In the genomic region with DNA sequence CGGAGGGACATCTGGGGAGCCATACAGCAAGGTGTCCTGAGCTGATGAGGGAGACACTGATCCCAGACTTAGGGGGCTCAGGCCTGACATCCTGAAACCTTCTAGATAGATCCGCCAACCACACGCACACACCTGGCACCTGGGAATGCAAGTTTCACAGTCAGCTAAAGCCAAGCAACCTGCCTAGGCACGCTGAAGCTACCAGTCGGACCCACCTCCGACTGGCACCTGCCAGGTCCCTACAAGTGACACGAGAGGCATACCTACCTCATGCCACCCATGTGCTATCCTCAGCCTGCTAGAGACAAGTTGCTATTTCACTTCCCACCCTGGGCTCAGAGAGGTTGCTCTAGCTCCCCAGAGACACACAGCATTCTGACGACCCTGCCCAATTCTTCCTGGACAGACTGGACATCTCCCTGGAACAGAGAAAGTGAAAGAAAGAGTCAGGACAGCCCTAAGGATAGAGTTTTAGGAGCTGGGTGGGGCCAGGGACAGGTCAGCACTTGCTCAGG, we compare ENCODE assay signal across 8 mouse cellular contexts. TPM values are rescaled to one million over a fixed set of nuclear protein-coding genes. Genes with fewer than 3 reads are reported as not detected.
DNase-seq lines count a peak whose midpoint lies in the region; ATAC-seq and TF ChIP-seq lines count a peak whose summit lies in the region.

No protein-coding gene starts in this region.

- peak overlapping the region; percentile 79 for H3K4me2 ChIP-seq in kidney, embryonic 15.5 days
- peak overlapping the region; percentile 75 for H3K4me2 ChIP-seq in hindbrain, embryonic 15.5 days
- peak overlapping the region; percentile 65 for H3K4me2 ChIP-seq in midbrain, embryonic 16.5 days (ENCODE audit: low read length)

- ATAC-seq in kidney, embryonic 15.5 days (replicated peaks; ENCODE audit: low FRiP score), result no peak
- ATAC-seq in hindbrain, embryonic 15.5 days (ENCODE audit: low FRiP score, low read depth), result no peak
- no peak for ATAC-seq in midbrain, embryonic 16.5 days

- TF ChIP-seq CTCF in cortical plate, adult 2 months (IDR thresholded peaks at IDR 0.05; ENCODE audit: extremely low read depth, insufficient read depth, low read length), result no peak

- 29% methylated on average over 8 of the region's 8 CpGs for WGBS in kidney, embryonic 15.5 days
- WGBS in hindbrain, embryonic 15.5 days, result 33% methylated on average over 8 of the region's 8 CpGs
- WGBS in midbrain, embryonic 16.5 days, result 28% methylated on average over 8 of the region's 8 CpGs

- no peak for DNase-seq in kidney, postnatal 10 days
- DNase-seq in urinary bladder, adult 18-20 months (ENCODE audit: low spot score in 2 of 2), result no peak
- DNase-seq in frontal cortex, adult 2 months (ENCODE audit: extremely low spot score in 1 of 2, low spot score in 1 of 2), result no peak
- no peak for DNase-seq in MN1 (ENCODE audit: low spot score)

- H3K27ac ChIP-seq in kidney, embryonic 15.5 days, result peak overlapping the region; percentile 99
- no peak overlapping the region for H3K27ac ChIP-seq in cortical plate, adult 2 months (ENCODE audit: insufficient read depth, low read length)
- no peak overlapping the region for H3K27ac ChIP-seq in hindbrain, embryonic 15.5 days (replicated peaks)
- H3K27ac ChIP-seq in midbrain, embryonic 16.5 days (ENCODE audit: low read length), result no peak overlapping the region

- H3K4me1 ChIP-seq in kidney, embryonic 15.5 days, result peaks cover 57% of the 10 kb centered on the region
- peaks cover 3% of the 10 kb centered on the region; the same call in 1 of the 2 replicates for H3K4me1 ChIP-seq in cortical plate, adult 2 months (ENCODE audit: control insufficient read depth, insufficient read depth, low read length)
- H3K4me1 ChIP-seq in hindbrain, embryonic 15.5 days (replicated peaks), result peaks cover 30% of the 10 kb centered on the region
- peaks cover 18% of the 10 kb centered on the region for H3K4me1 ChIP-seq in midbrain, embryonic 16.5 days (ENCODE audit: control insufficient read depth, insufficient read depth, low read length)

- H3K9me3 ChIP-seq in kidney, embryonic 15.5 days (replicated peaks), result peaks cover 7% of the 10 kb centered on the region; the same call in 1 of the 2 replicates
- H3K9me3 ChIP-seq in hindbrain, embryonic 15.5 days, result no peaks in the 10 kb centered on the region
- 0 out of 2 replicates have a peak, but pooled peaks cover 2% of the 10 kb centered on the region for H3K9me3 ChIP-seq in midbrain, embryonic 16.5 days (replicated peaks; ENCODE audit: control insufficient read depth, low read length, poor library complexity, severe bottlenecking)

- H3K27me3 ChIP-seq in kidney, embryonic 15.5 days, result peaks cover 6% of the 10 kb centered on the region; the same call in 1 of the 2 replicates
- peaks cover 39% of the 10 kb centered on the region for H3K27me3 ChIP-seq in hindbrain, embryonic 15.5 days
- peaks cover 29% of the 10 kb centered on the region for H3K27me3 ChIP-seq in midbrain, embryonic 16.5 days (ENCODE audit: control insufficient read depth, insufficient read depth, low read depth, low read length)

- no peak for TF ChIP-seq POLR2A in cortical plate, adult 2 months (IDR thresholded peaks at IDR 0.05; ENCODE audit: extremely low read depth, insufficient read depth, low read length)

- H3K4me3 ChIP-seq in kidney, embryonic 15.5 days (replicated peaks), result peak overlapping the region; percentile 71
- H3K4me3 ChIP-seq in cortical plate, adult 2 months (ENCODE audit: insufficient read depth, low read length), result peak overlapping the region; percentile 13; the same call in 1 of the 2 replicates
- H3K4me3 ChIP-seq in hindbrain, embryonic 15.5 days, result peak overlapping the region; percentile 47
- H3K4me3 ChIP-seq in midbrain, embryonic 16.5 days (ENCODE audit: low read depth, low read length), result peak overlapping the region; percentile 43; the same call in 1 of the 2 replicates

- peak overlapping the region; percentile 79 for H3K9ac ChIP-seq in kidney, embryonic 15.5 days
- H3K9ac ChIP-seq in hindbrain, embryonic 15.5 days, result 0 out of 2 replicates have a peak overlapping the region, but pooled peaks have one; percentile 47
- H3K9ac ChIP-seq in midbrain, embryonic 16.5 days (ENCODE audit: low read depth, low read length), result no peak overlapping the region

- peaks cover 35% of the 10 kb centered on the region for H3K36me3 ChIP-seq in kidney, embryonic 15.5 days
- no peaks in the 10 kb centered on the region for H3K36me3 ChIP-seq in hindbrain, embryonic 15.5 days
- no peaks in the 10 kb centered on the region for H3K36me3 ChIP-seq in midbrain, embryonic 16.5 days (ENCODE audit: control insufficient read depth, insufficient read depth, low read length)

RNA-seq across cellular contexts. Expression of gene Cnn2, which starts 0.9 kb away (rescaled TPM):
- 253 and 292 TPM in 2 replicates for polyA plus RNA-seq in kidney, embryonic 15.5 days (2015; fragmentation: Nextera tagmentation; extraction: Ambion mirVana)
- 8.0 and 9.0 TPM in 2 replicates for polyA plus RNA-seq in cortical plate, adult 2 months (2012; rRNA removed)
- 29.4 and 33.6 TPM in 2 replicates for polyA plus RNA-seq in hindbrain, embryonic 15.5 days (2015; fragmentation: Nextera tagmentation; extraction: Ambion mirVana)
- polyA plus RNA-seq in midbrain, embryonic 16.5 days (2015; fragmentation: Nextera tagmentation; extraction: Ambion mirVana), result 25.7 and 26.2 TPM in 2 replicates
- polyA plus RNA-seq in frontal cortex, adult 2 months (2012; rRNA removed), result 9.8 and 10.4 TPM in 2 replicates

RNA-seq across cellular contexts. Expression of gene Tmem259, which starts 5.2 kb away (rescaled TPM):
- polyA plus RNA-seq in kidney, embryonic 15.5 days (2015; fragmentation: Nextera tagmentation; extraction: Ambion mirVana), result 15.7 and 17.5 TPM in 2 replicates
- 168 and 183 TPM in 2 replicates for polyA plus RNA-seq in cortical plate, adult 2 months (2012; rRNA removed)
- 24.5 and 27.3 TPM in 2 replicates for polyA plus RNA-seq in hindbrain, embryonic 15.5 days (2015; fragmentation: Nextera tagmentation; extraction: Ambion mirVana)
- 15.3 and 16.2 TPM in 2 replicates for polyA plus RNA-seq in midbrain, embryonic 16.5 days (2015; fragmentation: Nextera tagmentation; extraction: Ambion mirVana)
- 181 and 193 TPM in 2 replicates for polyA plus RNA-seq in frontal cortex, adult 2 months (2012; rRNA removed)

RNA-seq across cellular contexts. Expression of gene Abca7, which starts 7.0 kb away (rescaled TPM):
- polyA plus RNA-seq in kidney, embryonic 15.5 days (2015; fragmentation: Nextera tagmentation; extraction: Ambion mirVana), result 3.9 and 4.5 TPM in 2 replicates
- 10.9 and 11.5 TPM in 2 replicates for polyA plus RNA-seq in cortical plate, adult 2 months (2012; rRNA removed)
- polyA plus RNA-seq in hindbrain, embryonic 15.5 days (2015; fragmentation: Nextera tagmentation; extraction: Ambion mirVana), result 4.8 and 5.4 TPM in 2 replicates
- polyA plus RNA-seq in midbrain, embryonic 16.5 days (2015; fragmentation: Nextera tagmentation; extraction: Ambion mirVana), result 4.1 and 4.8 TPM in 2 replicates
- polyA plus RNA-seq in frontal cortex, adult 2 months (2012; rRNA removed), result 12.4 and 13.0 TPM in 2 replicates

RNA-seq across cellular contexts. Expression of gene Grin3b, which starts 18.8 kb away (rescaled TPM):
- 0.31 and 0.39 TPM in 2 replicates for polyA plus RNA-seq in kidney, embryonic 15.5 days (2015; fragmentation: Nextera tagmentation; extraction: Ambion mirVana)
- 0.21 and 0.40 TPM in 2 replicates for polyA plus RNA-seq in cortical plate, adult 2 months (2012; rRNA removed)
- 0.29 and 0.34 TPM in 2 replicates for polyA plus RNA-seq in hindbrain, embryonic 15.5 days (2015; fragmentation: Nextera tagmentation; extraction: Ambion mirVana)
- 0.20 and 0.28 TPM in 2 replicates for polyA plus RNA-seq in midbrain, embryonic 16.5 days (2015; fragmentation: Nextera tagmentation; extraction: Ambion mirVana)
- 0.17 and 0.38 TPM in 2 replicates for polyA plus RNA-seq in frontal cortex, adult 2 months (2012; rRNA removed)

RNA-seq across cellular contexts. Expression of gene Arhgap45, which starts 27.1 kb away (rescaled TPM):
- polyA plus RNA-seq in kidney, embryonic 15.5 days (2015; fragmentation: Nextera tagmentation; extraction: Ambion mirVana), result 8.7 and 10.0 TPM in 2 replicates
- 6.6 and 7.2 TPM in 2 replicates for polyA plus RNA-seq in cortical plate, adult 2 months (2012; rRNA removed)
- 2.3 and 2.5 TPM in 2 replicates for polyA plus RNA-seq in hindbrain, embryonic 15.5 days (2015; fragmentation: Nextera tagmentation; extraction: Ambion mirVana)
- 1.2 TPM in 2 replicates for polyA plus RNA-seq in midbrain, embryonic 16.5 days (2015; fragmentation: Nextera tagmentation; extraction: Ambion mirVana)
- polyA plus RNA-seq in frontal cortex, adult 2 months (2012; rRNA removed), result 5.3 and 7.1 TPM in 2 replicates

Comparison
In these comparisons a context has a peak if more than half of its experiments do, and no peak if none do; other contexts are left out.
1. H3K4me3 ChIP-seq: peak in every context shown above with its lines; median percentile 71 in kidney, embryonic 15.5 days; 47 in hindbrain, embryonic 15.5 days; 43 in midbrain, embryonic 16.5 days; 13 in cortical plate, adult 2 months.